ENCODE assay signal across 10 mouse cellular contexts in genomic region chr9:103760356-103760755, GRCm38 (mm10). TPM values are rescaled to one million over a fixed set of nuclear protein-coding genes. Genes with fewer than 3 reads are reported as not detected.
DNase-seq lines count a peak whose midpoint lies in the region; ATAC-seq lines count a peak whose summit lies in the region.
"Had no signal": no experiment of that assay in that cellular context is flagged by ENCODE, and none has a peak within 500 bp of the region (broad histone marks: within the 10 kb centered on the region; RNA-seq: fewer than 3 reads in every experiment).

No protein-coding gene starts in this region.

- peak; percentile 58 for DNase-seq in cerebellum, adult 9-10 months
- DNase-seq in liver, embryonic 11.5 days (ENCODE audit: low spot score): no peak
- DNase-seq in liver: no peak
- no peak for DNase-seq in urinary bladder, postnatal 10 days (ENCODE audit: low spot score)
- DNase-seq in adipocyte (ENCODE audit: low spot score): no peak
- DNase-seq: cerebellum, adult 11-12 months; thymus, postnatal 25 days had no signal

- peaks cover 34% of the 10 kb centered on the region for H3K27me3 ChIP-seq in liver, embryonic 11.5 days (replicated peaks; ENCODE audit: control insufficient read depth, insufficient read depth, low read length)
- peaks cover 27% of the 10 kb centered on the region for H3K27me3 ChIP-seq in hindbrain, embryonic 12.5 days
- H3K27me3 ChIP-seq in neural tube, embryonic 14.5 days (ENCODE audit: control insufficient read depth, insufficient read depth, low read length): no peaks in the 10 kb centered on the region

- peaks cover 3% of the 10 kb centered on the region; the same call in 1 of the 2 replicates for H3K4me1 ChIP-seq in liver, embryonic 11.5 days (replicated peaks; ENCODE audit: control insufficient read depth, insufficient read depth, low read length)
- H3K4me1 ChIP-seq in hindbrain, embryonic 12.5 days: peaks cover 19% of the 10 kb centered on the region
- peaks cover 3% of the 10 kb centered on the region; the same call in 1 of the 2 replicates for H3K4me1 ChIP-seq in neural tube, embryonic 14.5 days (ENCODE audit: control insufficient read depth, insufficient read depth, low read length)

- WGBS in liver, embryonic 11.5 days: 31% methylated on average over 8 of the region's 8 CpGs
- 30% methylated on average over 8 of the region's 8 CpGs for WGBS in hindbrain, embryonic 12.5 days
- WGBS in neural tube, embryonic 14.5 days: 31% methylated on average over 8 of the region's 8 CpGs

- no peak overlapping the region for H3K9ac ChIP-seq in liver, embryonic 11.5 days (ENCODE audit: low read depth, low read length)
- no peak overlapping the region for H3K9ac ChIP-seq in hindbrain, embryonic 12.5 days
- H3K9ac ChIP-seq in neural tube, embryonic 14.5 days (replicated peaks; ENCODE audit: low read depth, low read length): no peak overlapping the region

- H3K9me3 ChIP-seq in liver, embryonic 11.5 days (ENCODE audit: control insufficient read depth, low read length): no peaks in the 10 kb centered on the region
- no peaks in the 10 kb centered on the region for H3K9me3 ChIP-seq in hindbrain, embryonic 12.5 days (replicated peaks)
- no peaks in the 10 kb centered on the region for H3K9me3 ChIP-seq in neural tube, embryonic 14.5 days (ENCODE audit: control insufficient read depth, low read length)

- H3K27ac ChIP-seq in liver, embryonic 11.5 days (ENCODE audit: low read depth, low read length): no peak overlapping the region
- no peak overlapping the region for H3K27ac ChIP-seq in hindbrain, embryonic 12.5 days
- no peak overlapping the region for H3K27ac ChIP-seq in neural tube, embryonic 14.5 days (ENCODE audit: low read depth, low read length)

- H3K4me3 ChIP-seq in liver, embryonic 11.5 days (ENCODE audit: low read depth, low read length): peak overlapping the region; percentile 63; the same call in 1 of the 2 replicates
- peak overlapping the region; percentile 71 for H3K4me3 ChIP-seq in hindbrain, embryonic 12.5 days
- H3K4me3 ChIP-seq in neural tube, embryonic 14.5 days (ENCODE audit: low read depth, low read length): peak overlapping the region; percentile 85

- no peaks in the 10 kb centered on the region for H3K36me3 ChIP-seq in liver, embryonic 11.5 days (ENCODE audit: control insufficient read depth, insufficient read depth, low read length)
- H3K36me3 ChIP-seq in hindbrain, embryonic 12.5 days: no peaks in the 10 kb centered on the region
- no peaks in the 10 kb centered on the region for H3K36me3 ChIP-seq in neural tube, embryonic 14.5 days (ENCODE audit: control insufficient read depth, insufficient read depth, low read length)

- no peak for ATAC-seq in cerebellum, adult (ENCODE audit: insufficient number of reproducible peaks, low FRiP score, low TSS enrichment)
- no peak for ATAC-seq in liver, embryonic 11.5 days (replicated peaks; ENCODE audit: low FRiP score)
- ATAC-seq in hindbrain, embryonic 12.5 days (ENCODE audit: low FRiP score): no peak
- ATAC-seq in neural tube, embryonic 14.5 days (ENCODE audit: low read depth): no peak

- peak overlapping the region; percentile 85; the same call in 1 of the 2 replicates for H3K4me2 ChIP-seq in liver, embryonic 11.5 days
- H3K4me2 ChIP-seq in hindbrain, embryonic 12.5 days (replicated peaks): peak overlapping the region; percentile 90
- peak overlapping the region; percentile 58 for H3K4me2 ChIP-seq in neural tube, embryonic 14.5 days (ENCODE audit: low read depth, low read length)

RNA-seq across cellular contexts. Expression of gene Tmem108, which starts 1.3 kb away (rescaled TPM):
- polyA plus RNA-seq in liver, embryonic 11.5 days (2014; fragmentation: Nextera tagmentation; extraction: Ambion mirVana): 15.0 and 17.6 TPM in 2 replicates
- 22.4 and 24.0 TPM in 2 replicates for polyA plus RNA-seq in hindbrain, embryonic 12.5 days (2016; fragmentation: Nextera tagmentation; extraction: Ambion mirVana)
- 32.4 and 38.0 TPM in 2 replicates for polyA plus RNA-seq in neural tube, embryonic 14.5 days (2014; fragmentation: Nextera tagmentation; extraction: Ambion mirVana)
